Mouse (Mus musculus) embryonic facial prominence, embryonic 13.5 days (tissue): ENCODE measurements around the gene Gtpbp2. TPM values are rescaled to one million over a fixed set of nuclear protein-coding genes. Genes with fewer than 3 reads are reported as not detected.

ENCODE experiments used
- ATAC-seq: fragments of 200-750 bp; cut with Nextera tagmentation; 2 replicates; pipeline ENCODE4 v1.8.0; 2017; ENCODE audit warnings: low read depth; ENCODE audit not compliant: insufficient number of reproducible peaks, insufficient read depth, low FRiP score, low TSS enrichment
- H3K27ac ChIP-seq: fragments of 300-500 bp; sonication (generic); 2 replicates; pipeline ENCODE4 v1.5.1; 2015; ENCODE audit warnings: moderate library complexity, mild to moderate bottlenecking, inconsistent platforms
- H3K27me3 ChIP-seq: fragments of 300-500 bp; sonication (generic); 2 replicates; pipeline ENCODE4 v1.6.1; 2015; ENCODE audit warnings: mild to moderate bottlenecking, inconsistent platforms
- H3K36me3 ChIP-seq: fragments of 300-500 bp; sonication (generic); 2 replicates; pipeline ENCODE4 v1.6.1; 2015; ENCODE audit warnings: mild to moderate bottlenecking, inconsistent platforms
- H3K4me1 ChIP-seq: fragments of 300-500 bp; sonication (generic); 2 replicates; pipeline ENCODE4 v1.6.1; 2015; ENCODE audit warnings: inconsistent platforms
- H3K4me2 ChIP-seq: fragments of 300-500 bp; sonication (generic); 2 replicates; pipeline ENCODE4 v1.6.1; 2015; ENCODE audit warnings: moderate library complexity, mild to moderate bottlenecking, inconsistent platforms
- H3K4me3 ChIP-seq: fragments of 300-500 bp; sonication (generic); 2 replicates; pipeline ENCODE4 v1.5.1; 2015; ENCODE audit warnings: mild to moderate bottlenecking, inconsistent platforms
- H3K9ac ChIP-seq: fragments of 300-500 bp; sonication (generic); 2 replicates; pipeline ENCODE4 v1.6.1; 2015; ENCODE audit warnings: mild to moderate bottlenecking, inconsistent platforms
- H3K9me3 ChIP-seq: fragments of 300-500 bp; sonication (generic); 2 replicates; pipeline ENCODE4 v1.6.1; 2016; ENCODE audit warnings: inconsistent platforms
- WGBS: fragments of 180-500 bp; shearing (Covaris S2); methylation state at CpG from one replicate; pipeline ENCODE4 v1.1.7; 2015; ENCODE audit warnings: mixed read lengths; 5-methylcytosine and 5-hydroxymethylcytosine counted together
- polyA plus RNA-seq: library from polyadenylated mRNA; unstranded; fragments of >200 nt; fragmentation: Nextera tagmentation; extraction: Ambion mirVana; gene quantifications from 2 replicates; pipeline ENCODE4 v1.2.1, GENCODE M21; 2015

Gene Gtpbp2
- polyA plus RNA-seq, 1 experiment from 2014 or later: 45.4 TPM

- ATAC-seq: no peak
- Histone ChIP-seq H3K9me3 (no peaks in the 10 kb centered on the region), H3K36me3 (peaks cover 75% of the 10 kb centered on the region), H3K4me3 (no peak overlapping the region), H3K27me3 (no peaks in the 10 kb centered on the region), H3K9ac (0 out of 2 replicates have a peak overlapping the region, but pooled peaks have one; percentile 16), H3K27ac (no peak overlapping the region), H3K4me2 (no peak overlapping the region), H3K4me1 (peaks cover 9% of the 10 kb centered on the region; the same call in 1 of the 2 replicates)
- WGBS: 73% methylated on average over 6 of the region's 6 CpGs
Measured at GRCm38 (mm10) chr17:46127814-46128493, 32.9 kb upstream of the Gtpbp2 start.

- H3K27me3 ChIP-seq: no peaks in the 10 kb centered on the region
- ATAC-seq: no peak
- no peak overlapping the region for H3K9ac ChIP-seq
- WGBS: 80% methylated on average over 13 of the region's 13 CpGs
- no peaks in the 10 kb centered on the region for H3K9me3 ChIP-seq
- H3K4me2 ChIP-seq: no peak overlapping the region
- peaks cover 9% of the 10 kb centered on the region; the same call in 1 of the 2 replicates for H3K4me1 ChIP-seq
- H3K36me3 ChIP-seq: peaks cover 56% of the 10 kb centered on the region
- peak overlapping the region; percentile 11; the same call in 1 of the 2 replicates for H3K27ac ChIP-seq
- no peak overlapping the region for H3K4me3 ChIP-seq
Measured at GRCm38 (mm10) chr17:46129741-46130498, 30.9 kb upstream of the Gtpbp2 start.

- peaks cover 9% of the 10 kb centered on the region; the same call in 1 of the 2 replicates for H3K4me1 ChIP-seq
- ATAC-seq: no peak
- no peak overlapping the region for H3K4me3 ChIP-seq
- H3K4me2 ChIP-seq: no peak overlapping the region
- no peaks in the 10 kb centered on the region for H3K9me3 ChIP-seq
- H3K27me3 ChIP-seq: no peaks in the 10 kb centered on the region
- WGBS: 13% methylated on average over 12 of the region's 12 CpGs
- H3K9ac ChIP-seq: no peak overlapping the region
- no peak overlapping the region for H3K27ac ChIP-seq
- peaks cover 36% of the 10 kb centered on the region for H3K36me3 ChIP-seq
Measured at GRCm38 (mm10) chr17:46132058-46132718, 28.6 kb upstream of the Gtpbp2 start.

- Histone ChIP-seq H3K4me2 (no peak overlapping the region), H3K36me3 (peaks cover 29% of the 10 kb centered on the region), H3K27me3 (no peaks in the 10 kb centered on the region), H3K9me3 (no peaks in the 10 kb centered on the region), H3K27ac (no peak overlapping the region), H3K9ac (no peak overlapping the region), H3K4me3 (no peak overlapping the region), H3K4me1 (peaks cover 9% of the 10 kb centered on the region; the same call in 1 of the 2 replicates)
- no peak for ATAC-seq
- WGBS: 74% methylated on average over 8 of the region's 8 CpGs
Measured at GRCm38 (mm10) chr17:46132862-46133261, 28.0 kb upstream of the Gtpbp2 start.

- no peak overlapping the region for H3K4me3 ChIP-seq
- H3K9me3 ChIP-seq: no peaks in the 10 kb centered on the region
- H3K36me3 ChIP-seq: peaks cover 3% of the 10 kb centered on the region; the same call in 1 of the 2 replicates
- H3K9ac ChIP-seq: no peak overlapping the region
- 74% methylated on average over 8 of the region's 8 CpGs for WGBS
- no peak overlapping the region for H3K27ac ChIP-seq
- no peak for ATAC-seq
- H3K4me2 ChIP-seq: no peak overlapping the region
- no peaks in the 10 kb centered on the region for H3K27me3 ChIP-seq
- peaks cover 7% of the 10 kb centered on the region for H3K4me1 ChIP-seq
Measured at GRCm38 (mm10) chr17:46138563-46139236, 22.1 kb upstream of the Gtpbp2 start.

GRCm38 (mm10) chr17:46139872-46140271, 21.0 kb upstream of the Gtpbp2 start:
- WGBS: 93% methylated on average over 3 of the region's 3 CpGs
- Histone ChIP-seq H3K27me3 (no peaks in the 10 kb centered on the region), H3K4me2 (no peak overlapping the region), H3K27ac (no peak overlapping the region), H3K9ac (no peak overlapping the region), H3K4me3 (no peak overlapping the region), H3K36me3 (peaks cover 3% of the 10 kb centered on the region; the same call in 1 of the 2 replicates), H3K4me1 (peaks cover 9% of the 10 kb centered on the region), H3K9me3 (no peaks in the 10 kb centered on the region)
- ATAC-seq: no peak

- Histone ChIP-seq H3K9ac (peak within 1 kb of the TSS; percentile 72), H3K36me3 (peaks cover 31% of the 10 kb centered on the region), H3K27me3 (no peaks in the 10 kb centered on the region), H3K9me3 (no peaks in the 10 kb centered on the region), H3K4me2 (peak within 1 kb of the TSS; percentile 93), H3K4me1 (peaks cover 9% of the 10 kb centered on the region), H3K27ac (peak within 1 kb of the TSS; percentile 48; the same call in 1 of the 2 replicates), H3K4me3 (peak within 1 kb of the TSS; percentile 60)
- 6% methylated on average over 37 of the region's 37 CpGs for WGBS
- peak; percentile 87 for ATAC-seq
Measured at GRCm38 (mm10) chr17:46143578-46144423, 17.0 kb upstream of the Gtpbp2 start, which contains the start of gene Rsph9. Rsph9 (minus strand) TSS chr17:46144216.

GRCm38 (mm10) chr17:46152847-46153782, 7.7 kb upstream of the Gtpbp2 start, which contains the start of gene Mad2l1bp:
Mad2l1bp (minus strand) TSS chr17:46153553.
- Histone ChIP-seq H3K4me3 (peak within 1 kb of the TSS; percentile 70), H3K27me3 (no peaks in the 10 kb centered on the region), H3K9me3 (no peaks in the 10 kb centered on the region), H3K4me2 (peak within 1 kb of the TSS; percentile 79), H3K9ac (peak within 1 kb of the TSS; percentile 82), H3K4me1 (peaks cover 11% of the 10 kb centered on the region), H3K27ac (peak within 1 kb of the TSS; percentile 76), H3K36me3 (peaks cover 18% of the 10 kb centered on the region)
- 5% methylated on average over 33 of the region's 33 CpGs for WGBS
- ATAC-seq: peak; percentile 79

- Histone ChIP-seq H3K9me3 (no peaks in the 10 kb centered on the region), H3K36me3 (peaks cover 7% of the 10 kb centered on the region; the same call in 1 of the 2 replicates), H3K4me1 (peaks cover 13% of the 10 kb centered on the region), H3K4me3 (no peak overlapping the region), H3K4me2 (no peak overlapping the region), H3K27me3 (no peaks in the 10 kb centered on the region), H3K9ac (no peak overlapping the region), H3K27ac (no peak overlapping the region)
- 94% methylated on average over 3 of the region's 3 CpGs for WGBS
- no peak for ATAC-seq
Measured at GRCm38 (mm10) chr17:46154336-46154735, 6.5 kb upstream of the Gtpbp2 start.
